Mouse (Mus musculus) stomach, postnatal 0 days (tissue): ENCODE data around the gene Copb1. TPM values are rescaled to one million over a fixed set of nuclear protein-coding genes. Genes with fewer than 3 reads are reported as not detected.

Source experiments
- ATAC-seq: fragments of 200-750 bp; cut with Nextera tagmentation; 2 replicates; pipeline ENCODE4 v1.8.0; 2017; ENCODE audit not compliant: low FRiP score, low TSS enrichment
- DNase-seq: peaks from one replicate; pipeline ENCODE4 v3.0.0-alpha.2; 2016; ENCODE audit warnings: low spot score
- H3K27ac ChIP-seq: fragments of 300-500 bp; sonication (generic); replicated peaks from 2 replicates; pipeline ENCODE4 v1.5.1; 2014; ENCODE audit warnings: mild to moderate bottlenecking, control low read depth
- H3K27me3 ChIP-seq: fragments of 300-500 bp; sonication (generic); 2 replicates; pipeline ENCODE4 v1.6.1; 2014; ENCODE audit warnings: low read length; ENCODE audit not compliant: control insufficient read depth, insufficient read depth
- H3K36me3 ChIP-seq: fragments of 300-500 bp; sonication (generic); 2 replicates; pipeline ENCODE4 v1.6.1; 2014; ENCODE audit warnings: low read length, mixed read lengths; ENCODE audit not compliant: control insufficient read depth, insufficient read depth
- H3K4me1 ChIP-seq: fragments of 300-500 bp; sonication (generic); replicated peaks from 2 replicates; pipeline ENCODE4 v1.6.1; 2014; ENCODE audit warnings: antibody characterized with exemption; ENCODE audit not compliant: control insufficient read depth, insufficient read depth
- H3K4me2 ChIP-seq: fragments of 300-500 bp; sonication (generic); replicated peaks from 2 replicates; pipeline ENCODE4 v1.6.1; 2014; ENCODE audit warnings: low read depth, mild to moderate bottlenecking, control low read depth, moderate library complexity
- H3K4me3 ChIP-seq: fragments of 300-500 bp; sonication (generic); 2 replicates; pipeline ENCODE4 v1.5.1; 2014; ENCODE audit warnings: low read depth, low read length, control low read depth
- H3K9ac ChIP-seq: fragments of 300-500 bp; sonication (generic); 2 replicates; pipeline ENCODE4 v1.6.1; 2014; ENCODE audit warnings: mild to moderate bottlenecking, low read length, control low read depth, mixed read lengths
- H3K9me3 ChIP-seq: fragments of 300-500 bp; sonication (generic); 2 replicates; pipeline ENCODE4 v1.6.1; 2016; ENCODE audit warnings: low read length; ENCODE audit not compliant: control insufficient read depth
- CTCF ChIP-seq: IDR thresholded peaks from 2 replicates; pipeline ENCODE4 v1.5.1; 2016; ENCODE audit warnings: antibody characterized with exemption, low read depth, mild to moderate bottlenecking, moderate library complexity
- EP300 ChIP-seq: optimal IDR thresholded peaks from 2 replicates; pipeline ENCODE3; 2016; ENCODE audit warnings: antibody characterized with exemption
- WGBS: fragments of 180-500 bp; shearing (Covaris S2); extraction: QIAGEN DNeasy Blood & Tissue Kit; methylation state at CpG from one replicate; pipeline ENCODE4 v1.1.7; 2014; 5-methylcytosine and 5-hydroxymethylcytosine counted together
- polyA plus RNA-seq: library from polyadenylated mRNA; unstranded; fragments of >200 nt; fragmentation: Nextera tagmentation; extraction: Ambion mirVana; gene quantifications from 2 replicates; pipeline ENCODE4 v1.2.1, GENCODE M21; 2015

Gene Copb1
- polyA plus RNA-seq, 1 experiment from 2014 or later = 83.7 TPM

- Histone ChIP-seq H3K9me3 (no peaks in the 10 kb centered on the region), H3K27me3 (no peaks in the 10 kb centered on the region), H3K4me2 (no peak overlapping the region), H3K4me3 (no peak overlapping the region), H3K9ac (no peak overlapping the region), H3K27ac (no peak overlapping the region), H3K36me3 (no peaks in the 10 kb centered on the region), H3K4me1 (no peaks in the 10 kb centered on the region)
- 78% methylated on average over 4 of the region's 4 CpGs for WGBS
- TF ChIP-seq EP300 = no peak
- no peak for TF ChIP-seq CTCF
- DNase-seq = no peak
- no peak for ATAC-seq
Observed at GRCm38 (mm10) chr7:114169996-114170395, 84.5 kb downstream of the Copb1 start.

- H3K36me3 ChIP-seq = no peaks in the 10 kb centered on the region
- H3K9ac ChIP-seq = no peak overlapping the region
- H3K4me2 ChIP-seq = no peak overlapping the region
- H3K9me3 ChIP-seq = no peaks in the 10 kb centered on the region
- H3K27ac ChIP-seq = no peak overlapping the region
- ATAC-seq = no peak
- no peaks in the 10 kb centered on the region for H3K4me1 ChIP-seq
- H3K4me3 ChIP-seq = no peak overlapping the region
- DNase-seq = no peak
- no peaks in the 10 kb centered on the region for H3K27me3 ChIP-seq
- WGBS = 77% methylated on average over 2 of the region's 2 CpGs
- no peak for TF ChIP-seq EP300
- TF ChIP-seq CTCF = no peak
Observed at GRCm38 (mm10) chr7:114169381-114169780, 85.1 kb downstream of the Copb1 start.

Other genes with a start within 250 kb of the Copb1 start
- 26.2 and 26.4 TPM in 2 replicates for gene Rras2, start 136.9 kb downstream of the Copb1 start, polyA plus RNA-seq
- gene Psma1, start 21.4 kb upstream of the Copb1 start, polyA plus RNA-seq = 242 and 249 TPM in 2 replicates
- 2.3 and 2.4 TPM in 2 replicates for gene Pde3b, start 160.6 kb upstream of the Copb1 start, polyA plus RNA-seq